ENCODE assay signal across 34 mouse cellular contexts in the genomic region with DNA sequence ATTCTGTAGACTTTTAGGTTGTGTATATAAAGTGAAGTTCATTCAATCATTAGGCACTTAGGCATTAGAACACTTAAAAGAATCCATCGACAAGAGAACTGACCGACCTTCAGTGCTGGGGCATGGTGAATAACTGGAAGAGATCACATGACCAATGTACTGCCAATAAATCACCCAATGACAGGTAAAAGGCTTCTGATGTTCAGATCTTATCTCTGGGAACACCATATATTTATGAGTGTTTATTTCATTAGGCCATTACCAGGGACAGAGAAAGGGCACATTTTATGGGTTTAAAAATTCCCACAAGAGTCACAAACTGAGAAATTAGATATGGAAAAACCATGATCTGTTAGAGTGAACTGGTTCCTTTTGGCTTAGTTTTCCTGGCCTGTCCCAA. TPM values are rescaled to one million over a fixed set of nuclear protein-coding genes. Genes with fewer than 3 reads are reported as not detected.
A peak's percentile ranks its signal among the peaks of the same experiment; 100 is the strongest.
DNase-seq lines count a peak whose midpoint lies in the region; ATAC-seq and TF ChIP-seq lines count a peak whose summit lies in the region.
"Had no signal": no experiment of that assay in that cellular context is flagged by ENCODE, and none has a peak within 500 bp of the region (broad histone marks: within the 10 kb centered on the region; RNA-seq: fewer than 3 reads in every experiment).

No protein-coding gene starts in this region.

- 79% methylated on average over 2 of the region's 2 CpGs for WGBS in heart, embryonic 12.5 days
- WGBS in kidney, embryonic 14.5 days = 21% methylated on average over 2 of the region's 2 CpGs
- WGBS in lung, embryonic 14.5 days = 24% methylated on average over 2 of the region's 2 CpGs

- H3K4me3 ChIP-seq in heart, embryonic 12.5 days = no peak overlapping the region
- H3K4me3 ChIP-seq in kidney, embryonic 14.5 days (ENCODE audit: low read length) = no peak overlapping the region
- no peak overlapping the region for H3K4me3 ChIP-seq in lung, embryonic 14.5 days (ENCODE audit: low read depth, low read length)
- H3K4me3 ChIP-seq: erythroblast, embryonic 14.5 days; gastrocnemius, adult 2 months; heart, adult 2 months; heart, embryonic 15.5 days; hindbrain, embryonic 13.5 days; midbrain, embryonic 10.5 days; midbrain, embryonic 15.5 days; neural tube, embryonic 15.5 days; stomach, embryonic 15.5 days had no signal

- 0 out of 2 replicates have a peak overlapping the region, but pooled peaks have one; percentile 36 for H3K27ac ChIP-seq in heart, embryonic 12.5 days (ENCODE audit: poor library complexity, severe bottlenecking)
- H3K27ac ChIP-seq in kidney, embryonic 14.5 days (ENCODE audit: low read depth, low read length) = peak overlapping the region; percentile 60
- peak overlapping the region; percentile 65; the same call in 1 of the 2 replicates for H3K27ac ChIP-seq in lung, embryonic 14.5 days (ENCODE audit: low read depth)
- H3K27ac ChIP-seq: gastrocnemius, adult 2 months; heart, adult 2 months; heart, embryonic 15.5 days; hindbrain, embryonic 13.5 days; liver, embryonic 14.5 days; midbrain, embryonic 10.5 days; midbrain, embryonic 15.5 days; neural tube, embryonic 15.5 days; stomach, embryonic 15.5 days had no signal

- H3K36me3 ChIP-seq in heart, embryonic 12.5 days = no peaks in the 10 kb centered on the region
- H3K36me3 ChIP-seq in kidney, embryonic 14.5 days (ENCODE audit: control insufficient read depth, insufficient read depth, low read length) = no peaks in the 10 kb centered on the region
- no peaks in the 10 kb centered on the region for H3K36me3 ChIP-seq in lung, embryonic 14.5 days (ENCODE audit: insufficient read depth)
- H3K36me3 ChIP-seq: G1E; heart, embryonic 15.5 days; hindbrain, embryonic 13.5 days; midbrain, embryonic 10.5 days; midbrain, embryonic 15.5 days; neural tube, embryonic 15.5 days; stomach, embryonic 15.5 days had no signal

- no peak overlapping the region for H3K4me2 ChIP-seq in heart, embryonic 12.5 days
- H3K4me2 ChIP-seq in kidney, embryonic 14.5 days (replicated peaks; ENCODE audit: low read depth, low read length) = no peak overlapping the region
- no peak overlapping the region for H3K4me2 ChIP-seq in lung, embryonic 14.5 days
- H3K4me2 ChIP-seq: heart, embryonic 15.5 days; hindbrain, embryonic 13.5 days; midbrain, embryonic 15.5 days; neural tube, embryonic 15.5 days; stomach, embryonic 15.5 days had no signal

- no peaks in the 10 kb centered on the region for H3K4me1 ChIP-seq in heart, embryonic 12.5 days (replicated peaks)
- H3K4me1 ChIP-seq in kidney, embryonic 14.5 days (ENCODE audit: control insufficient read depth, insufficient read depth, low read length) = no peaks in the 10 kb centered on the region
- peaks cover 10% of the 10 kb centered on the region; the same call in 1 of the 2 replicates for H3K4me1 ChIP-seq in lung, embryonic 14.5 days (ENCODE audit: insufficient read depth)
- H3K4me1 ChIP-seq: heart, embryonic 15.5 days; hindbrain, embryonic 13.5 days; midbrain, embryonic 10.5 days; midbrain, embryonic 15.5 days; neural tube, embryonic 15.5 days; stomach, embryonic 15.5 days had no signal

- H3K9me3 ChIP-seq in heart, embryonic 12.5 days (replicated peaks) = no peaks in the 10 kb centered on the region
- no peaks in the 10 kb centered on the region for H3K9me3 ChIP-seq in kidney, embryonic 14.5 days (ENCODE audit: control insufficient read depth, low read length)
- no peaks in the 10 kb centered on the region for H3K9me3 ChIP-seq in lung, embryonic 14.5 days (ENCODE audit: low read depth, low read length)
- H3K9me3 ChIP-seq: heart, embryonic 15.5 days; hindbrain, embryonic 13.5 days; midbrain, embryonic 10.5 days; midbrain, embryonic 15.5 days; neural tube, embryonic 15.5 days; stomach, embryonic 15.5 days had no signal

- H3K27me3 ChIP-seq in heart, embryonic 12.5 days (replicated peaks) = no peaks in the 10 kb centered on the region
- H3K27me3 ChIP-seq in kidney, embryonic 14.5 days (ENCODE audit: control insufficient read depth, insufficient read depth, low read length) = no peaks in the 10 kb centered on the region
- no peaks in the 10 kb centered on the region for H3K27me3 ChIP-seq in lung, embryonic 14.5 days (ENCODE audit: insufficient read depth, low read length)
- H3K27me3 ChIP-seq: heart, embryonic 15.5 days; midbrain, embryonic 15.5 days; neural tube, embryonic 15.5 days; stomach, embryonic 15.5 days had no signal

- no peak for ATAC-seq in heart, embryonic 12.5 days (ENCODE audit: insufficient number of reproducible peaks, low FRiP score)
- no peak for ATAC-seq in kidney, embryonic 14.5 days (ENCODE audit: low FRiP score, low TSS enrichment)
- no peak for ATAC-seq in lung, embryonic 14.5 days (ENCODE audit: insufficient read depth)
- ATAC-seq: forebrain, embryonic 16.5 days; lung, postnatal 0 days; midbrain, embryonic 15.5 days had no signal

- no peak overlapping the region for H3K9ac ChIP-seq in heart, embryonic 12.5 days
- H3K9ac ChIP-seq in kidney, embryonic 14.5 days (ENCODE audit: low read depth, low read length) = no peak overlapping the region
- H3K9ac ChIP-seq in lung, embryonic 14.5 days = no peak overlapping the region
- H3K9ac ChIP-seq: heart, embryonic 15.5 days; hindbrain, embryonic 13.5 days; liver, embryonic 14.5 days; midbrain, embryonic 15.5 days; neural tube, embryonic 15.5 days; stomach, embryonic 15.5 days had no signal

- DNase-seq in heart, adult 11 months = no peak
- no peak for DNase-seq in kidney, adult 11 months
- no peak for DNase-seq in lung, embryonic 14.5 days
- no peak for DNase-seq in lung, postnatal 25 days (ENCODE audit: low spot score)
- peak; percentile 55 for DNase-seq in mesoderm, embryonic 11.5 days (ENCODE audit: low read depth, low spot score)
- DNase-seq: adrenal gland, adult 8-10 months; cerebellum, adult 2 months; cerebellum, postnatal 14 days; gastrocnemius, adult 2 months; gastrocnemius, postnatal 36 days; heart, adult 2 months; liver; retina, postnatal 1 day; right cerebral cortex, postnatal 14 days; thymus, adult 18-20 months; thymus, postnatal 25 days had no signal

- no peak for TF ChIP-seq CTCF in lung, embryonic 14.5 days (IDR thresholded peaks at IDR 0.05; ENCODE audit: low read depth)

RNA-seq across cellular contexts. Expression of a gene that starts 49.7 kb away (rescaled TPM):
- not detected in 2 replicates for polyA plus RNA-seq in heart, embryonic 12.5 days (2016; fragmentation: Nextera tagmentation; extraction: Ambion mirVana)
- 0.10 TPM in 1 of 2 replicates, not detected in the other for polyA plus RNA-seq in kidney, embryonic 14.5 days (2014; fragmentation: Nextera tagmentation; extraction: Ambion mirVana)
- not detected in 2 replicates for polyA plus RNA-seq in lung, embryonic 14.5 days (2014; fragmentation: Nextera tagmentation; extraction: Ambion mirVana)
- polyA plus RNA-seq: cerebellum, adult 2 months; cortical plate, adult 2 months; embryonic facial prominence, embryonic 14.5 days; erythroblast, embryonic 14.5 days; forebrain, embryonic 11.5 days; forebrain, embryonic 16.5 days; G1E; heart, adult 2 months; heart, embryonic 15.5 days; hindbrain, embryonic 13.5 days; limb, embryonic 11.5 days; liver, embryonic 14.5 days; lung, postnatal 0 days; midbrain, embryonic 10.5 days; midbrain, embryonic 15.5 days; neural tube, embryonic 15.5 days; small intestine, adult 2 months; stomach, embryonic 15.5 days had no signal
